Mouse (Mus musculus): ENCODE measurements at regions not wholly inside any gene's neighbourhood (a gene's known extent, or its start where the extent isn't known, plus 50 kb on each side); places are given as distances from the start of the nearest gene placed in this dataset.

DNA sequence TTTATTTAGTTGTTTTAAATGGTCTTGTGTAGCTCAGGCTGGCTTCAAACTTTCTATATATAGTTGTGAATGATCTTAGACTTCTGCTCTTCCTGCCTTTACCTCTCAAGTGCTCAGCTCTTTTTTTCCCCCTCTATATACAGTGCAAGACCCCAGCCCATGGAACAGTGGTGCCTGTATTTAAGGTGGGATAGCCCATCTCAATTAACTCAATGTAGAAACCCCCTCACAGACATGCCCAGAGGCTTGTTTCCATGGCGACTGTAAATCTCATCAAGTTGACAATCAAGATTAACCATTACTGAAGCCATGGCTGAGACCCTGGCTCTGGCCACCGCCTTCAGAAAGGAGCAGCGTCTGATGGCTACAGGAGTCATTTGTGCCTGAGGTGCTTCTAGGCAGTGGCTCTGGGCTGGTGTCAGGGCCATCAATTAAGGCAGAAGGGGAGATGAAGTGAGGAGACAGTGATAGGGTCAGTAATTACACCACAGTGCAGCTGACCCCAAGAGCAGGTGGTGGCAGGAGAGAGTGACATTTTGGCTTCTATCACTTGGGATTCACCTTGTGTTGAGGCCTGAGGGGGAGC lies 161.4 kb upstream of the Cxcr4 start:
- ATAC-seq (replicated peaks; ENCODE audit: low FRiP score, poor library complexity, severe bottlenecking) = no peak

DNA sequence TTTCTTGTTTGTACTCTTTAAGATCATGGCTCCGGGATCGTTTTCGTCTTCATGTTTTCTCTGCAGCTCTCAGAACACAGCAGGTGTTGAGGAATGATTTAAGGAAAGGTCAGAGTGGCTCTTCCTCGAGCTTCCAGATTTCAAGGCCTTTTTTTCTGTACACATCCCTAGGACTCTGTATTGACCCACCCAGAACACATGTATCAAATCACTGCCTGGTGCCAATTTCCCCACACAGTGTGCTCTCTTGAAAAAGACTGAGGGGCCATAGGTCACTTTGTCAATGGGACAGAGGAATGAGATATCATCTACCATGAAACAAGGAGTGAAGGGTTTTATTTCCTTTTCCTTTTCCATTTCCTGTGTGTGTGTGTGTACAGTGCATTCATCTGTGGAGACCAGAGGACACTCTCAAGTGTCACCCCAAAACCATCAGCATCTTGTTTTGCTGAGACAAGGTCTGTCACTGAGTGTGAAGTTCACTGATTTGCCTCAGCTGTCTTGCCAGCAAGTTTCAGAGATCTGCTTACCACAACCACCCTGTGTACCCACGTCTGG lies 157.4 kb upstream of the Cxcr4 start:
- no peak for ATAC-seq (replicated peaks; ENCODE audit: low FRiP score, poor library complexity, severe bottlenecking)

DNA sequence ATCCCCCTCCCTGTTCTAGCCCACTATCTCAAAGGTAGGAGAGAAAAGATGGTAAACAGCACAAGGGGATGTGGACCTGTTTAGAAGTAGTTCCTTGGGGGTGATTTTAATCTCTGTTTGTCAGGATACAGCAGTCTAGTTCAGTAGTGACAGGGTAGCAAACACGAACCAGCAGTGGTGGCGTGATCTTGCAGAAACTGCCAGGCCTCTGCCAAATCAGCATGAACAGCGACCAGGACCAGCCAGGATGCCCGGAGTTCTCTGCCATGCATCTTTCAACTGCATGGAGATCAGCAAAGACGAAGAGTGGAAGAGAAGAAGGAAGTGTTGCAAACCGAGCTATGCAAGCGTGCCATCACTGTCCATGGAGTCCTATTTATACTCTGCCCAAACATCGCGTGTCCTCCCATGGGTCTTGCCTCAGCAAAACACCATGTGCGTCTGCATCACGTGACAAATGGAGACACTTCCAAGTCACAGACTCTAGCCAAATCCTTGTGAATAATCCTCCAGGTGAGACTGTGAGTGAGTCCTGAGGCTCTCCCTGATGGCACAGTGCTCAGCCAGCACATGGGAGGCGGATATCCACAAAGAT lies 155.2 kb upstream of the Cxcr4 start:
- no peak for ATAC-seq (replicated peaks; ENCODE audit: low FRiP score, poor library complexity, severe bottlenecking)

DNA sequence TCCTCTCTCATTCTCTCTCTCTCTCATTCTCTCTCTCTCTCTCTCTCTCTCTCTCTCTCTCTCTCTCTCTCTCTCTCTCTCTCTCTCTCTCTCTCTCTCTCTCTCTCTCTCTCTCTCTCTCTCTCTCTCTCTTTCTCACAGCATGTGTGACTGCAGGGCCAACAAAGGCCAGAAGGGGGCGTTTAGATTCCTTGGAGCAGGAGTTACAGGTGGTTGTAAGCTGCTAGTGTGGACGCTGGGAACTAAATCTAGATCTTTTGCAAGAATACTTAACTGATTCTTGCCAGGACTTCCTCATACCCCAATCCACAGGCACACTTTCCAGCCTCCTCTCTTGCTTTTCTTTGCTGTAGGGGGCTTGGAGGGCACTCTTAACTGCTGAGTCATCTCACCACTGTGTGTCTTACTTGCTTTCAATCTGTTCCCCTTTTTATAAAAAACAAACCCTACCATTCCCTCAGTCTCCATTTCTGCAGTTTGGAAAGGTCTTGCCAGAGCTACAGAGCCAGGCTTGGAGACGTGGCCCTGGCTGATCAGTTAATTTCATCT lies 154.4 kb upstream of the Cxcr4 start:
- ATAC-seq (replicated peaks; ENCODE audit: low FRiP score, poor library complexity, severe bottlenecking) = no peak

DNA sequence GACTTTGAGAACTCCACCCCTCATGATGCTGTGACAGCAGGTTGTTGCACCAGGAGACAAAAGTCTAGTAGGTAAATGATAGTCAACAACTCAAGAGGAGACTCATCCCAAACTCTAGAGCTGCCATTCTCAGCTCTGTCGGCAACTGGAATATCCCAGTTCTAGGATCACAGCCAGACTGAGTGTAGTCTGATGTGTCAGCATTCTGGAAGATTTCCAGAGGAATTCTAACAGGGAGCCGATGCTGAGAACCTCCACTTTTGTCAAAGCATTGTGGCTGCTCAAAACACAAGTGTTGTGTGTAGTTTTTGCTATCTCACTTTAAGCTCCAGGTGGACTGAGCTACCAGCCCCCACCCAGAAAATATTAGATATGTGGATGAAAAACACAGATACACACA lies 148.5 kb upstream of the Cxcr4 start:
- no peak for ATAC-seq (replicated peaks; ENCODE audit: low FRiP score, poor library complexity, severe bottlenecking)

DNA sequence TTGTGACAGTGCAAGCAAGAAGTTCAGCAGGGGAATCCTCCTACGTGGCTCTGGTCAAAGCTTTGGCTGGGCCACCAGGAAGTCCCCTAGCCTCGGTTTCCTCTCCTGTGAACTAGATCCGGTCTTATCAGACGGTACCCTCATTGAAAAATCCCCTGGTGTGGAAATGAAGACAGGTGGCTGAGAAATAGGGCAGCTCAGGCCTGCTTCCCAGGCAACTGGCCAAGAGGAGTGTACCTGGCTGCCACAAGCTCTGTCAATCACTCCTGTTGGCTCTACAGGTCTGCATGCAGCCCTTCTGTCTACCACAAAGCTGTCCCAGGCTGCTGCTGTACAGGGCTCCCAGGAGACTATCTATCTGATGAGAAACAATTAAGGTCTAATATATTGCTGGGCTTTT lies 146.1 kb upstream of the Cxcr4 start:
- ATAC-seq (replicated peaks; ENCODE audit: low FRiP score, poor library complexity, severe bottlenecking) = no peak

DNA sequence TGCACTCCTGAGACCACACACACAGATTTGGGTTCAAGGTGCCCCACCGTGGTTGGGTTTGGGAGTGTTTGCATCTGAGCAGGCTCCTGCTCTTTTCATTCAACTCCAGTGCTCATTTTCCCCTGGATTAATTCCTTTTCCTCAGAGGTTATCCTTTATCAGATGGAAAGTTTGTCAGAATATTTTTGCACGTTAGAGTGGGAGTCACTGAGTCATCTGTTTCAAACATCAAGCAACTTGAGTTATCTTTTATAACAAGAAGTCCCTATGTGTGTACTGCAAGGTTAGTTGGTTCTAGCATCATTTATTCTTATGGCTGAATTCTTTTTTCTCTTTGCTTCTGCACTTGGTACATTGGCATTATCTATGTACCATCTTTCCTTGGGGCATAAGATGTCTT lies 142.8 kb upstream of the Cxcr4 start:
- no peak for ATAC-seq (replicated peaks; ENCODE audit: low FRiP score, poor library complexity, severe bottlenecking)

DNA sequence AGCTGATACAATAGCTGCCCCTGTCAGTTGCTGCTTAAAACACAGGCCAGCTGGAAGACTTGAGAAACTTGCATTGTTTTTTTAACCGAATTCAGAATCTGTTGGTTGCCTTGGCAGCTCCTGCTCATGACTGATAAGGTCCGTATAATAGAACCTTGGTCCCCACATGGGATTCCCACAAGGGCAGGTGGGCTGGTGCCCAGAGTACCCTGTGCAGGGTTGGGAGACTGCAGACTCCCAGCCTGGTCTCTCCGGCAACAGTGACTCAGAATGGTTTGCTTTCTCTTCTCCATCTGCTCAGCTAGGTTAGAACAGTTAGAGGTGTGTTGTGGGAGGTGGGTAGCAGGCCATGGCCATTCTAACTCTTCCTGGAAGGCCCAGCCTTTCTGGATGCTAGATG lies 139.4 kb upstream of the Cxcr4 start:
- no peak for ATAC-seq (replicated peaks; ENCODE audit: low FRiP score, poor library complexity, severe bottlenecking)

DNA sequence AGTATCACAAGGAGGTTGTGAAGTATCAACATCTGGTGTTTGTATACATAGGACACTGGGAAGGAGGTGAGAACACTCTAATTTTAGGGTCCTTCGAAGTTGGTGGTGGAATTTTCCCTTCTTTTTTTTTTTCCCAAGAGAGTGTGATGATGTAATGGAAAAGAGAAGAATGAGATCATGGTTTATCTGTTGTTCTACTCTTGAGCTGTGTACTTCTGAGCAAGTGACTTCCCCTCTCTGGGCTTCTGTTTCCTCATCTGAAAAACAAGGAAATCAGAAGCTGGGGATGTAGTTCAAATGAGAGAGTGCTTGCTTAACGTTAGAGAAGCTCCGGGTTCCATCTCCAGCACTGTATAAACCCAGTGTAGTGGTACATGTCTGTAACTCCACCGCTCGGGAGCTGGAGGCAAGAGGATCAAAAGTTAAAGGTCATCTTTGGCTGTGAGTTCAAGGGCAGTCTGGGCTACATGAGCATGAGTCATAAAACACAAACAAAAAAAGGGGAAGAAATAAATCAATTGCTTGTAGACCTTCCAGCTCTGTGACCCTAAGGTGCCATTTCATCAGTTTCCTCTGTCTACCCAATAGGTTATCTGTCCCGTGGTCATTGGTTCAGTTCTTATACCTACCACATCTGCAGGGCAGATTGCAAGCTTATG lies 132.5 kb upstream of the Cxcr4 start:
- no peak for ATAC-seq (replicated peaks; ENCODE audit: low FRiP score, poor library complexity, severe bottlenecking)

DNA sequence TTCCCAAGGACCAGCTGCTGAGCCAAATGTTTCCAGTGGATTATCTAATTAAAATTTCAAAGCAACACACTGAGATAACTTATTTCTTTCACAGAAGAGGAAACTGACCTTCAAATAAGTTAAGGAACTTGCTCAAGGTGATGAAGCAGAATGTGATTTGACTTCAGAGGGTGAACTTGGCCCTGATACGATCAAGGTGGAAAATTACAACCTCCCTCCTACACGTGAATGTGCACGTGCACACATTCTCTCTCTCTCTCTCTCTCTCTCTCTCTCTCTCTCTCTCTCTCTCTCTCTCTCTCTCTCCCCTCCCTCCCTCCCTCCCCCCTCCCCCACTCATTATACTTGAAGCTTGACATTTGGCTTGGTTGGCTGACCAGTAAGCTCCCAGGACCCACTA lies 131.8 kb upstream of the Cxcr4 start:
- no peak for ATAC-seq (replicated peaks; ENCODE audit: low FRiP score, poor library complexity, severe bottlenecking)

DNA sequence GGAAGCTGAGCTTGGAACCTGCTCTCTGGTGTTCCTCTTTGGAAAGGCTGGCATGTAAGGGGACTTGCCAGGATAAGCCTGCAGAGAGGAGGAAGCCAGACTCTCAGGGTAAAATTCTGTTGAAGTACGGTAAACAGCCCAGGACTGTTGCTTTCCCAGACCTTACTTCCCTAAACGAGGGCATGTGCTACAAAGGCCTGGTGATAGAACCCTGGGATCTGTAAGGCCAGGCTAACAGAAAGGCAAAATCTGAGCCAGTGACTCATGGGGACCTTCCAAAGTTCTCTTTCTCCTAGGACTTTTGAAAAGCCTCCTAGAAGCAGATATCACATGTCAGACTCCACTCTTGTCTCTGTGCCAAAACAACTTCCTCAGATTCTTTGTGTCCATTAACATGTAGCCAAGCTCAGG lies 130.0 kb upstream of the Cxcr4 start:
- no peak for ATAC-seq (replicated peaks; ENCODE audit: low FRiP score, poor library complexity, severe bottlenecking)

DNA sequence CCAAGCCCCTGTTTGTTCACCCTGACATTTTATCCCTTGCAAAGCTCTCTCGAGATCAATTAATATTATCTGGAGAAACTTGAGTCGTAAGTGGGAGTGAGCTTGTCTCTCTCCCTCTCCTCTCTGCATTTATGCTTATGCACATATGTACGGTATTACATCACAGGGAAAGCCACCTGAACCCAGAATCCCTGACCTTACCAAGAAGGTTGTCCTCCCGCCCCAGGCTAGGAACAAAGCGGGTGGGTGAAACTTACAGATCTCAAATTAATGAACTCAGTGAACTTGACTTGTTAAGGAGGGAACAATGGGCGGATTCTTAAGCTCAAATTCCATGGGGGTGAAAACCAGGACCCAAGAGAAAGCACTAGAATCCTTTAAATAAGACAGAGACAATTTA lies 122.8 kb upstream of the Cxcr4 start:
- no peak for ATAC-seq (replicated peaks; ENCODE audit: low FRiP score, poor library complexity, severe bottlenecking)

DNA sequence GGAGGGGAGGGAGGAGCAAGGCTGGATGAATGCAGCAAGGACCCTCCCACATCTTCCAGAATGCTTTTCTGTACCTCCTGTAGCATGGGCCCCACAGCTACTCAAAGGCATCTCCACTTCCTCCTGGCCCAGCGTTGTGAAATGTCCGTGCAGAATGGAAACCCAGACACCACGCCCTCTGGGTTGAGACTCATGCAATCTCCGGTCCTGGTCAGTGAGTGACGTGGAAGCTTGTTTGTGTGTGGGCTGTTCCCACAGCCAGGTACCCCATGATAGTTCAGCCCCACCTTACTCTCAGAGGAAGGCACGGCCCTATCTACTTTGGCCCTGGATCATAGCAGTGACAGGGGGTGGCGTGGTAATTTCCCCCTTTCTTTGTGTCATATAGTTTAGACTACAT lies 120.8 kb upstream of the Cxcr4 start:
- no peak for ATAC-seq (replicated peaks; ENCODE audit: low FRiP score, poor library complexity, severe bottlenecking)

DNA sequence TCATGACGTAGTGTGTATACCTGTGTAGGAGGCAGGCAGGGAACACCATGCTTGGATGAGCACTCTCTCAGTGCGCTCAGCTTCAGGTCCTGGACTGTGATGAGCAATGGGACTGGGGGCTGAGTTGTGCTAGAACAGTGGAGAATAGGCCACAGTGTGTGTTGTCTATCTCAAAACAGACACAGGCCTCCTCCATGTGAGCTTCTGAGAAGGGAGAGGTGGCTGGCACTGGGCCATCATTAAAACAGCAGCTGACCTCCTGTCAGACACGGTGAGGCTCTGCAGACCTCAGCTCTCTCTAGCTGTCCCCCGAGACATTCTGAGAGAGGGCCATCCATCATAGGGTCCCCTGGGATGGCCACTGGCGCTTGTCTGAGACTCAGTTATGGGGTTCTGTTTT lies 119.0 kb upstream of the Cxcr4 start:
- ATAC-seq (replicated peaks; ENCODE audit: low FRiP score, poor library complexity, severe bottlenecking) = no peak

DNA sequence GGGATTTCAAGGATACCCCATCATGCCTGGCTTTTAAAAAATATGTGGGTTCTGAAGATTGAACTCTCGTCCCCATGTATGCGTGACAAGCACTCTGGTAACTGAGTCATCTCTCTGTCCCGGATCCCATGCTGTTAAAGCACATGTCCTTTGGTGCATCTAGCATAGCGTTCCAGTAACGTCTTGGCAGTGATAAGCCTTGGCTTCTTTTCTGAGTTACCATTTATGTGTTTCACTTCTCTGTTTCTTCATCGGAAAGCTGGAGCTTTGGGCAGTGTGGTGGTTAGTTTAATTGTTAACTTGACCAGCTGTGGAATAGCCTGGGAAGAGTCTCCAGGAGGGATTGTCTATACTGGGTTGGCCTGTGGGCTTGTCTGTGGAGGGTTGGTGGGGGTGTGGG lies 115.7 kb upstream of the Cxcr4 start:
- no peak for ATAC-seq (replicated peaks; ENCODE audit: low FRiP score, poor library complexity, severe bottlenecking)

DNA sequence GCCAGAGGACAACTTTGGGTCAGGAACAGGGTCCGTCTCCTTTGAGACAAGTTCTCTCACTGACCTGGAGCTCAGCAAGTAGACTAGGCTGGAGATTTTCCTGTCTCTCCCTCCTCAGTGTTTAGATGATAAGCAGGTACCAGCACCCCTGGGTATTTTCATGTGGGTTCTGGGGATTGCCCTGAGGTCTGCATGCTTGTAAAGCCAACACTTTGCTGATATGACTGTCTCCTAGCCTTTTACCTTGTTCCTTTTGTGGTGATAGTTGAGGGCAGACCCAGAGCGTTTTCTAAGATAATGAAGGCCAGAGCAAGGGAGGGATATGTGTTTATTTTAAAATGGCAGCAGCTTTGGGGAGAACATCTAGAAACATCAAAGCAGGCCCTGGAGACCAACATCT lies 114.1 kb upstream of the Cxcr4 start:
- no peak for ATAC-seq (replicated peaks; ENCODE audit: low FRiP score, poor library complexity, severe bottlenecking)

DNA sequence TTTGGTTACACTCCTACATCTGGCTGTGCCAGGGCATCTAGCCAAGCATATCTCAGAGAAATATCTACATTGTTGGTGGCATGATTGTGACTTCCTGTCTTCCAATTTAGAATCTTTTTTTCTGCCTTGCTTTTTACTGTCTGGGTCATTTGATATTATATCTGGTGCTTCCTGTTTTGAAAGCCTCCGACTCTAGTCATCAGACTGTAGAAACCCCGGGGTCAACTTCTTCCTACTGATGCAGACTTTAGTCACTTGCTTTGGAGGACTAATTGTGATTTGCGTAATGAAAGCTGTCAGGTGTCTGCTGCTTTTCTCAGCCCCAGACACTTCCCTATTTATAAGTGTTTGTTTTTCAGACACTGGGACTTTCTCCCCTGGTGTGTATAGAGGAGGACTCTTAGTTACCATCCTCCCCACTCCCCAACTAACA lies 113.0 kb upstream of the Cxcr4 start:
- no peak for ATAC-seq (replicated peaks; ENCODE audit: low FRiP score, poor library complexity, severe bottlenecking)

DNA sequence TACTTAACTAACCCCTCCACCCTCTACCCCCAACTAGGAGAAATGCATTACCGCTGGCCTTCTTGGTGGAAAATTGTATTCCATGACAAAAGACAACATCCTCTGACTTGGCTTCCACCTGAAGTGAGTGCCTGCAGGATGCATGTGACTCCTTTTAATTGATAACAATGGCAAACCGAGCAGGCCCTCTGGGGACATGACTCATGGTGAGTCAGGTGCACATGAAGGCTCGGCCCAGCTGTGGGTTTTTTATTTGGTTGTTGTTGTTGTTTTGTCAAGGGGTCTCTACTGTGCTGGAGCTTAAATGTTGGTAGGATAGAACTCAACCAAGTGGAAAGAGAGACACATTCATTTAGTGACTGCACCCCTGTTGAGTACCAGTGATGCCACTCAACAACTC lies 109.2 kb upstream of the Cxcr4 start:
- no peak for ATAC-seq (replicated peaks; ENCODE audit: low FRiP score, poor library complexity, severe bottlenecking)

DNA sequence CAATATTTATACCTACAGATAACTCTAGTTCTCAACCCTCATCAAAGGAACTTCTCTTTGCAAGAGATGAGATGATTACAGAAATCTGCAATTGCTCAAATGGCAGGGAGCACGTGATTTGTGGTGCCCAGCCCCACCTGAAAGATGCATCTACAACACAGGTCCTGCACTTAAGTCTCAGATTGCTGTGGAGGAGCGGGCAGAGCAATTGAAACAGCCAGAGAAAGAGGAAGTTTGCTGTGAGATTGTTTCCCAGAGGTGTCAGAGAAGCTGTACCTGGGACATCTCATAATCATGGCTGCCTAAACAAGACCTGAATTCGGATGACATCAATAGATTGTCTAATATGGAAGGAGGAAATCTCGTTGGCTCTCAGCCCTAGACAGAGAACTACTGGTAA lies 105.9 kb upstream of the Cxcr4 start:
- no peak for ATAC-seq (replicated peaks; ENCODE audit: low FRiP score, poor library complexity, severe bottlenecking)

DNA sequence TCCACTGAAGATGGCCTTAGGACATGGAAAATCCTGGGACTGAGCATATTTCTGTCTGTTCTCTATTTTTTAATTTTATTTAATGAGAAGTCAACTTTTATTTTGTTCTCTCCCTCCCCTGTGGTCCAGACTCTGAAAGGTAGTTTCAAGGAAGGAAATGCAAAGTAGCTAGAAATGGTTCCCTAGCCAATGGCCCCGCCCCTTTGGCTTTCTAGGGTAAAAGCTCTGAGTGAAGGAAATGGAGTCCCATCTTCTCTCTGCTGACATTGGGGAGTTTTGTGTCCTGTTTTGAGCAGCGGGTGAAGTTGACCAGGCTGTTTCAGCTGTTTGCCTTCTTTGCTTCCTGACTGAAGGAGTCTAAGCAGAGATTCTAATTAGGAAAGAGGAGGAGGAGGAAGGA lies 103.8 kb upstream of the Cxcr4 start:
- ATAC-seq (replicated peaks; ENCODE audit: low FRiP score, poor library complexity, severe bottlenecking) = no peak

DNA sequence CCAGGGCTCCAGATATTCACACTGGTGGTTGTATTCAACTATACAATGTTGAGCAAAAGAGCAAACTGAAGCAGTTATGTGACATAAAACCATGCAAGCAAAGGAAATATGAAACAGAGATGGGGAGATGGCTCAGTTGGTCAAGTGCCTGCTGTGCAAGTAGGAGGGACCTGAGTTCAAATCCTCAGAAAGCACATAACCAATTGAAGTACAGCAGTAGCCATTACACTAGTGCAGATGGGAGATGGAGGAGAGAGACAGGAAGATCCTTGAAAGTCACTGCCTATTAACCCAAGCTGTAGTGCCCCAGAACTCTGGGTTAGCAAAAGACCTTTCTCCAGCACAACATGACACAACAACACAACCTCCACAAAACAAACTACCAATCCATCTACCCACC lies 100.7 kb upstream of the Cxcr4 start:
- no peak for ATAC-seq (replicated peaks; ENCODE audit: low FRiP score, poor library complexity, severe bottlenecking)

Data from erythroblast, adult 5-6 weeks (primary cell).